Mouse (Mus musculus) lung, postnatal 0 days (tissue): ENCODE measurements around the gene Plscr2. TPM values are rescaled to one million over a fixed set of nuclear protein-coding genes. Genes with fewer than 3 reads are reported as not detected.

Source experiments
- ATAC-seq: fragments of 200-750 bp; cut with Nextera tagmentation; 2 replicates; pipeline ENCODE4 v1.8.0; 2017; ENCODE audit warnings: moderate library complexity
- DNase-seq: peaks from one replicate; pipeline ENCODE4 v3.0.0-alpha.2; 2016; ENCODE audit warnings: low spot score
- H3K27ac ChIP-seq: fragments of 300-500 bp; sonication (generic); 2 replicates; pipeline ENCODE4 v1.5.1; 2014; ENCODE audit warnings: antibody characterized with exemption, mild to moderate bottlenecking, low read length, mixed read lengths
- H3K27me3 ChIP-seq: fragments of 300-500 bp; sonication (generic); replicated peaks from 2 replicates; pipeline ENCODE4 v1.6.1; 2014; ENCODE audit warnings: low read length, mixed read lengths; ENCODE audit not compliant: insufficient read depth
- H3K36me3 ChIP-seq: fragments of 300-500 bp; sonication (generic); 2 replicates; pipeline ENCODE4 v1.6.1; 2014; ENCODE audit warnings: low read length, mixed read lengths; ENCODE audit not compliant: insufficient read depth
- H3K4me1 ChIP-seq: fragments of 300-500 bp; sonication (generic); 2 replicates; pipeline ENCODE4 v1.6.1; 2014; ENCODE audit warnings: antibody characterized with exemption, low read depth, low read length, mixed read lengths; ENCODE audit not compliant: insufficient read depth
- H3K4me2 ChIP-seq: fragments of 300-500 bp; sonication (generic); replicated peaks from 2 replicates; pipeline ENCODE4 v1.6.1; 2014; ENCODE audit warnings: low read depth, mild to moderate bottlenecking, low read length, moderate library complexity, mixed read lengths
- H3K4me3 ChIP-seq: fragments of 300-500 bp; sonication (generic); 2 replicates; pipeline ENCODE4 v1.5.1; 2014; ENCODE audit warnings: low read depth, low read length
- H3K9ac ChIP-seq: fragments of 300-500 bp; sonication (generic); replicated peaks from 2 replicates; pipeline ENCODE4 v1.6.1; 2014; ENCODE audit warnings: low read depth, mild to moderate bottlenecking
- H3K9me3 ChIP-seq: fragments of 300-500 bp; sonication (generic); 2 replicates; pipeline ENCODE4 v1.6.1; 2016; ENCODE audit warnings: low read length, mixed read lengths
- CTCF ChIP-seq: IDR thresholded peaks from 2 replicates; pipeline ENCODE4 v1.5.1; 2016; ENCODE audit warnings: antibody characterized with exemption, mild to moderate bottlenecking
- EP300 ChIP-seq: IDR thresholded peaks from 2 replicates; pipeline ENCODE4 v1.6.1; 2016; ENCODE audit warnings: antibody characterized with exemption, mild to moderate bottlenecking, control low read depth
- WGBS: fragments of 180-500 bp; shearing (Covaris S2); extraction: QIAGEN DNeasy Blood & Tissue Kit; methylation state at CpG from one replicate; pipeline ENCODE4 v1.1.7; 2014; 5-methylcytosine and 5-hydroxymethylcytosine counted together
- polyA plus RNA-seq: library from polyadenylated mRNA; unstranded; fragments of >200 nt; fragmentation: Nextera tagmentation; extraction: Ambion mirVana; gene quantifications from 2 replicates; pipeline ENCODE4 v1.2.1, GENCODE M21; 2015

Plscr2 gene
- polyA plus RNA-seq, 1 experiment from 2014 or later = 24.1 TPM

- H3K9me3 ChIP-seq = no peaks in the 10 kb centered on the region
- H3K4me1 ChIP-seq = peaks cover 10% of the 10 kb centered on the region; the same call in 1 of the 2 replicates
- WGBS = 65% methylated on average over 7 of the region's 7 CpGs
- no peak overlapping the region for H3K27ac ChIP-seq
- no peaks in the 10 kb centered on the region for H3K27me3 ChIP-seq
- no peak overlapping the region for H3K4me3 ChIP-seq
- no peaks in the 10 kb centered on the region for H3K36me3 ChIP-seq
- no peak overlapping the region for H3K4me2 ChIP-seq
- DNase-seq (no peak), ATAC-seq (no peak)
- no peak overlapping the region for H3K9ac ChIP-seq
- TF ChIP-seq EP300 = no peak
- no peak for TF ChIP-seq CTCF
These were observed 26.5 kb upstream of the Plscr2 start for GRCm38 (mm10) chr9:92248773-92249446.

GRCm38 (mm10) chr9:92249447-92249852 is 26.0 kb upstream of the Plscr2 start, which contains the start of gene Plscr1:
Gene Plscr1 (plus strand): TSS chr9:92249750.
- ATAC-seq = no peak
- Histone ChIP-seq H3K27me3 (no peaks in the 10 kb centered on the region), H3K4me1 (peaks cover 10% of the 10 kb centered on the region; the same call in 1 of the 2 replicates), H3K4me2 (peak within 1 kb of the TSS; percentile 71), H3K27ac (peak within 1 kb of the TSS; percentile 90), H3K9ac (peak within 1 kb of the TSS; percentile 63), H3K4me3 (peak within 1 kb of the TSS; percentile 63), H3K36me3 (no peaks in the 10 kb centered on the region), H3K9me3 (no peaks in the 10 kb centered on the region)
- DNase-seq = peak; percentile 26
- TF ChIP-seq CTCF (no peak), EP300 (no peak)
- WGBS = 37% methylated on average over 7 of the region's 7 CpGs

GRCm38 (mm10) chr9:92249987-92250772 is 25.2 kb upstream of the Plscr2 start:
- TF ChIP-seq CTCF (peak; percentile 43), EP300 (peak; percentile 56)
- no peaks in the 10 kb centered on the region for H3K27me3 ChIP-seq
- no peaks in the 10 kb centered on the region for H3K36me3 ChIP-seq
- no peaks in the 10 kb centered on the region for H3K9me3 ChIP-seq
- H3K27ac ChIP-seq = peak overlapping the region; percentile 90
- peak overlapping the region; percentile 63 for H3K9ac ChIP-seq
- WGBS = under 1% methylated on average over 40 of the region's 40 CpGs
- DNase-seq = peak; percentile 92
- H3K4me1 ChIP-seq = peaks cover 10% of the 10 kb centered on the region; the same call in 1 of the 2 replicates
- peak overlapping the region; percentile 71 for H3K4me2 ChIP-seq
- ATAC-seq = peak; percentile 94
- H3K4me3 ChIP-seq = peak overlapping the region; percentile 63

GRCm38 (mm10) chr9:92252718-92253117 is 22.7 kb upstream of the Plscr2 start:
- TF ChIP-seq EP300 (no peak), CTCF (no peak)
- DNase-seq (peak; percentile 28), ATAC-seq (no peak)
- H3K27ac ChIP-seq = no peak overlapping the region
- no peaks in the 10 kb centered on the region for H3K27me3 ChIP-seq
- 64% methylated on average over 5 of the region's 5 CpGs for WGBS
- no peak overlapping the region for H3K9ac ChIP-seq
- no peaks in the 10 kb centered on the region for H3K36me3 ChIP-seq
- H3K9me3 ChIP-seq = no peaks in the 10 kb centered on the region
- no peak overlapping the region for H3K4me3 ChIP-seq
- no peak overlapping the region for H3K4me2 ChIP-seq
- H3K4me1 ChIP-seq = peaks cover 10% of the 10 kb centered on the region; the same call in 1 of the 2 replicates

GRCm38 (mm10) chr9:92253585-92254321 is 21.6 kb upstream of the Plscr2 start:
- TF ChIP-seq CTCF = no peak
- no peak for TF ChIP-seq EP300
- Histone ChIP-seq H3K9ac (no peak overlapping the region), H3K4me3 (no peak overlapping the region), H3K36me3 (no peaks in the 10 kb centered on the region), H3K27ac (no peak overlapping the region), H3K27me3 (no peaks in the 10 kb centered on the region), H3K9me3 (no peaks in the 10 kb centered on the region), H3K4me1 (peaks cover 10% of the 10 kb centered on the region; the same call in 1 of the 2 replicates), H3K4me2 (no peak overlapping the region)
- 91% methylated on average over 10 of the region's 10 CpGs for WGBS
- DNase-seq = no peak
- ATAC-seq = no peak
